Mouse (Mus musculus) brain, embryonic 18.5 days (tissue): Measurements from ENCODE around the gene Gm20854.
"Not testable (repeated sequence)": the region's sequence is repeated elsewhere in the genome, so short reads cannot be mapped to it uniquely, and the experiment has no call there.

Source experiments
- DNase-seq: peaks from one replicate; pipeline ENCODE4 v3.0.0-alpha.2; 2012; ENCODE audit warnings: low read depth, low spot score

Gene Gm20854

DNA sequence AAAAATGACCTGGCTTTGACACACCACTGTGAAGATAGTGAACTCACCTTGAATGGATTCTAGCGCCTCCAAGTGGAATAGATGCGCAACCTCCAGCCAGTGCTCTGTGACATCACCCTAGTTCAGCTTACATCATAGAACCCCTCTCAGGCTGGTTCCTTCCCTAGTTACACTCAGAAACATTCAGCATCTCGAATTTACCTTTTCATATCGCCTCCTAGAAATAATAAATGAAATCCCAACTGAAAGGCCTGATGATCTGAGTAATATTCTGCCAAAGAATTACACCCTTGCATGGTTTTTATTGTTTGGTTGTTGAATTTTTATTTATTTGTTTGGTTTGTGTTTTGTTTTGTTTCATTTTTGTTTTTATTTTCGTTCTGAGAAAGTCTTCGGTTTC is at the start of gene Gm20854:
Gene Gm20854 (minus strand): TSS at position 101 of the 400 bp plus-strand sequence.
- DNase-seq: not testable (repeated sequence)
